Mouse (Mus musculus) stomach, embryonic 16.5 days (tissue): Measurements from ENCODE around the gene Mpp6. TPM values are rescaled to one million over a fixed set of nuclear protein-coding genes. Genes with fewer than 3 reads are reported as not detected.

Source experiments
- ATAC-seq: fragments of 200-750 bp; cut with Nextera tagmentation; 2 replicates; pipeline ENCODE4 v1.8.0; 2017; ENCODE audit warnings: moderate number of reproducible peaks, moderate TSS enrichment; ENCODE audit not compliant: insufficient read depth, low FRiP score
- H3K27ac ChIP-seq: fragments of 300-500 bp; sonication (generic); 2 replicates; pipeline ENCODE4 v1.5.1; 2014; ENCODE audit warnings: low read length
- H3K27me3 ChIP-seq: fragments of 300-500 bp; sonication (generic); 2 replicates; pipeline ENCODE4 v1.6.1; 2014; ENCODE audit warnings: low read length, control low read depth, mixed read lengths; ENCODE audit not compliant: control insufficient read depth, insufficient read depth
- H3K36me3 ChIP-seq: fragments of 300-500 bp; sonication (generic); 2 replicates; pipeline ENCODE4 v1.6.1; 2014; ENCODE audit warnings: low read length; ENCODE audit not compliant: control insufficient read depth, insufficient read depth
- H3K4me1 ChIP-seq: fragments of 300-500 bp; sonication (generic); 2 replicates; pipeline ENCODE4 v1.6.1; 2014; ENCODE audit warnings: low read length, control low read depth, mixed read lengths; ENCODE audit not compliant: control insufficient read depth, insufficient read depth
- H3K4me2 ChIP-seq: fragments of 300-500 bp; sonication (generic); 2 replicates; pipeline ENCODE4 v1.6.1; 2014; ENCODE audit warnings: low read depth, low read length, mixed read lengths
- H3K4me3 ChIP-seq: fragments of 300-500 bp; sonication (generic); replicated peaks from 2 replicates; pipeline ENCODE4 v1.5.1; 2014; ENCODE audit warnings: mild to moderate bottlenecking, low read length
- H3K9ac ChIP-seq: fragments of 300-500 bp; sonication (generic); 2 replicates; pipeline ENCODE4 v1.6.1; 2014; ENCODE audit warnings: low read length
- H3K9me3 ChIP-seq: fragments of 300-500 bp; sonication (generic); replicated peaks from 2 replicates; pipeline ENCODE4 v1.6.1; 2016; ENCODE audit warnings: low read length, control low read depth; ENCODE audit not compliant: control insufficient read depth
- WGBS: fragments of 180-500 bp; shearing (Covaris S2); extraction: QIAGEN DNeasy Blood & Tissue Kit; methylation state at CpG from one replicate; pipeline ENCODE4 v1.1.7; 2014; 5-methylcytosine and 5-hydroxymethylcytosine counted together
- polyA plus RNA-seq: library from polyadenylated mRNA; unstranded; fragments of >200 nt; fragmentation: Nextera tagmentation; extraction: Ambion mirVana; gene quantifications from 2 replicates; pipeline ENCODE4 v1.2.1, GENCODE M21; 2015

The Mpp6 gene
- polyA plus RNA-seq, 1 experiment from 2014 or later = 40.6 TPM

- H3K36me3 ChIP-seq = no peaks in the 10 kb centered on the region
- H3K4me1 ChIP-seq = no peaks in the 10 kb centered on the region
- H3K4me3 ChIP-seq = no peak overlapping the region
- ATAC-seq = no peak
- H3K27ac ChIP-seq = no peak overlapping the region
- H3K27me3 ChIP-seq = no peaks in the 10 kb centered on the region
- 82% methylated on average over 5 of the region's 5 CpGs for WGBS
- no peak overlapping the region for H3K9ac ChIP-seq
- no peaks in the 10 kb centered on the region for H3K9me3 ChIP-seq
- H3K4me2 ChIP-seq = no peak overlapping the region
Observed at GRCm38 (mm10) chr6:50225232-50225631, 115.2 kb downstream of the Mpp6 start.

DNA sequence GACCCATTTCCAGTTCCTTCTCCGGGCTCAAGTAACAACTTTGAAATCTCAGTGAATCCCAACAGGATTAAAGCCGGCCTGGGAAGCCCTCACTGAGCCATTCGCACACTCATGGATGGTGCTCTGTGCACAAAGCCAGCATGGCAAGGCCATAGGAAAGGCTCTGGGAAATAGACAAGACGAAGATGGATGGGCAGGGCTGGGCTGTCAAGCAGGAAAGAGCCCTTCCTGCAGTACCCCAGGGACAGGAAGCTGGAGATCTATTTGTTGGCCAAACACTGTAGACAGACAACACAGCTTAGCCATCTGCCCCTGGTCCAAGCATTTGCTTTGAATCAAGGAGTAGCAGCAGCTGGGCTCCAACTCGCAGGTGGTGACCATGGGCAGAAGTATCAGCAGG is 118.1 kb downstream of the Mpp6 start:
- Histone ChIP-seq H3K4me1 (no peaks in the 10 kb centered on the region), H3K4me2 (no peak overlapping the region)

GRCm38 (mm10) chr6:50231288-50231687 is 121.2 kb downstream of the Mpp6 start:
- Histone ChIP-seq H3K4me3 (no peak overlapping the region), H3K4me2 (no peak overlapping the region), H3K27ac (no peak overlapping the region), H3K27me3 (no peaks in the 10 kb centered on the region), H3K36me3 (no peaks in the 10 kb centered on the region), H3K9ac (no peak overlapping the region), H3K4me1 (no peaks in the 10 kb centered on the region), H3K9me3 (no peaks in the 10 kb centered on the region)
- 91% methylated on average over 5 of the region's 5 CpGs for WGBS
- ATAC-seq = no peak

More for the DNA sequence above, 118.1 kb downstream of the Mpp6 start:
- no peak for ATAC-seq
- H3K9me3 ChIP-seq = no peaks in the 10 kb centered on the region
- WGBS = 61% methylated on average over 5 of the region's 5 CpGs
- no peak overlapping the region for H3K27ac ChIP-seq
- no peak overlapping the region for H3K4me3 ChIP-seq
- no peak overlapping the region for H3K9ac ChIP-seq
- no peaks in the 10 kb centered on the region for H3K27me3 ChIP-seq
- no peaks in the 10 kb centered on the region for H3K36me3 ChIP-seq

DNA sequence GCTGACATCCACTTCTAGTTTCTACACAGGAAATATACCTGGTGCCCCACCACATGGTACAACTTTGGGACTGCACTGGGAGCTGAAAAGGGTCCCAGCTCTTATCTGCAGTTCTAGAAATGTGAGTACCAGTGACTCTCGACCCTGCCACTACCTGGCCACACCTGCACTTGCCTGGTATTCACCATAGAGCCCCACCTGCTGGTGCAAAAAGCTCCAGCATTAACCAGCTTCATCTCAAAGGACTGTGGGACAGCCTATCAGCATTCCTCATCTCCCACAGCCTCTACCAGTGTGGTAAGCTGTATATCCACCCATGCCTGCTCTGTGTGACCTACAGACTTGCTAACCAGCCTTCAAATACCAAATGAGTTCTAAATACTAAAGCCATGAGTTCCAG is 122.9 kb downstream of the Mpp6 start:
- Histone ChIP-seq H3K4me1 (no peaks in the 10 kb centered on the region), H3K9me3 (no peaks in the 10 kb centered on the region), H3K4me3 (no peak overlapping the region), H3K9ac (no peak overlapping the region), H3K36me3 (no peaks in the 10 kb centered on the region), H3K27me3 (no peaks in the 10 kb centered on the region), H3K4me2 (no peak overlapping the region), H3K27ac (no peak overlapping the region)
- no peak for ATAC-seq
- 54% methylated on average over 1 of the region's 1 CpGs for WGBS

DNA sequence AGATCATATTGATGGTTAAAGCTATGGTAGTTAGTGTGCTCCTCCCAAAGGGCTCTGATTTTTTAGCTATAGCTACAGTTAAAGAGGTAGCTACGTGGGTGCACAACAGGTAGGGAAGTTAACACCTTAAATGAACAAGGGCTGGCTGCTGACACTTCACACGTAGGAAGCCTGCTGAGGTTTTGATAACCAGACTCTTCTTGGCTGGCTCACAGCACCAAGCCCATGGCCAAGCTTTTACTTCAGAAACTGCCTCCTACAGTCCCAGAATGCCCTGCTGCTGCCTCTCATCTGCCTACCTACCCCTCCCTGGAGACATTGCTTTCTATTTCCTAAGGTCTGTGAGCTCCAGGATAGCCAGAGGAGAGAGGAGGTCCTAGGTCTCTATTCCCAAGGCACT is 127.9 kb downstream of the Mpp6 start:
- WGBS = 66% methylated on average over 2 of the region's 2 CpGs
- no peaks in the 10 kb centered on the region for H3K9me3 ChIP-seq
- no peak for ATAC-seq
- H3K4me2 ChIP-seq = no peak overlapping the region
- no peaks in the 10 kb centered on the region for H3K36me3 ChIP-seq
- H3K9ac ChIP-seq = no peak overlapping the region
- H3K27me3 ChIP-seq = no peaks in the 10 kb centered on the region
- no peak overlapping the region for H3K27ac ChIP-seq
- no peak overlapping the region for H3K4me3 ChIP-seq
- H3K4me1 ChIP-seq = no peaks in the 10 kb centered on the region

DNA sequence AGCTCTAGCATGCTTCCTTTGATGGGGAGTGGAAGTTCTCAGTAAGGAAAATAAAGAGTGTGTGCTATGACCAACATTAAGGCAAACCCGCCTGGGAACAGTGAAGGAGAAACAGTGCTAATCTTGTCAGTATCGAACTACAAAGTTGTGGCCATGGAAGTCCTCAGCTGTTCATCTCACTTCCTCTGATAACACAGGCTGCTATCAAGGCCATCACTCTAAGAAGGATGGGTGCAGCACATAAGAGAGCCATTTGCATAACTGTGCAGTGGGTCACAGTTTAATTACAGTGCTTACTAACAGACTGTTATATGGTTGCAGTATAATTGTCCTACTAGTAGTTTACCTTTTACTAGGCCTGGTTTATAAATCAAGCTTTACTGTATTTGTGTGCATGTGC is 129.9 kb downstream of the Mpp6 start:
- Histone ChIP-seq H3K9me3 (no peaks in the 10 kb centered on the region), H3K4me1 (no peaks in the 10 kb centered on the region), H3K27me3 (no peaks in the 10 kb centered on the region), H3K4me3 (no peak overlapping the region), H3K9ac (no peak overlapping the region), H3K27ac (no peak overlapping the region), H3K36me3 (no peaks in the 10 kb centered on the region), H3K4me2 (no peak overlapping the region)
- 83% methylated on average over 2 of the region's 2 CpGs for WGBS
- no peak for ATAC-seq

DNA sequence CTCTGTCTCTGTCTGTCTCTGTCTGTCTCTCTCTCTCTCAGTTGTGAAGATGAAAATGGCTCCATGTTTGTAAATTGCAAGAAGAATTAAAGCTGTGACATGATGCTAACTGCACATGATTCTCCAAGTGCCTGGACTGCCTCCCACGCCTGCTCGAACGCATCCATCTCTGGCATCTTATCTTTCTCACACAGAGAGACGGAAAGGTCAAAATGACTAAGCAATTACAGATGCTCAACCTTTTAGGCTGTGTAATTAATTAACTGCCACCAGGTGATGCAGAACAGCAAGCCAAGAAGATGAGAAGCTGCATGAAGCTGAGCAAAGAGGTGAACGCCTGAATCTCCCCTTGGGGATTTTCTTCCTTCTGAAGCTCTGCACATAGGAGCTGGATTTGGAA is 130.4 kb downstream of the Mpp6 start:
- 68% methylated on average over 5 of the region's 5 CpGs for WGBS
- no peak for ATAC-seq
- Histone ChIP-seq H3K4me1 (no peaks in the 10 kb centered on the region), H3K4me3 (no peak overlapping the region), H3K9me3 (no peaks in the 10 kb centered on the region), H3K27ac (no peak overlapping the region), H3K27me3 (no peaks in the 10 kb centered on the region), H3K4me2 (no peak overlapping the region), H3K36me3 (no peaks in the 10 kb centered on the region), H3K9ac (no peak overlapping the region)

DNA sequence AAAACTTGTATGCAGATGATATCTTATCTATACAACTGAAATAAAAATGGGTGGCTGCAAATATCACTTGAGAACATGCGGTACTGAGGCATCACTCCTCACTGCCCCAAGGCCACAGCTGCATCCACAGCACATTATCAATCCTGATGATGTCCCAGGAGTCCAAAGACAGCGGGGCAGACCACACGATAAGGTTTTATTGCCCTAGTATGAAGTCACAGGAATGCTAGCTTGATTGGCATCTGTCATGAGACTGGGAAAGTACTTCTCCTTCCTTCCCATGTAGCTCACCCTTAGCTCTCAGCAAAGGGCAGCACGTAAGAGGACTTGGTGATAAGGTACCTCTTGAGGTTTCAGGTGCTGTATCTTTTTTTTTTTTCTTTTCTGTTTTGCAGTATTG is 134.1 kb downstream of the Mpp6 start:
- Histone ChIP-seq H3K4me1 (no peaks in the 10 kb centered on the region), H3K36me3 (no peaks in the 10 kb centered on the region), H3K27ac (no peak overlapping the region), H3K27me3 (no peaks in the 10 kb centered on the region), H3K4me2 (no peak overlapping the region), H3K4me3 (no peak overlapping the region), H3K9me3 (no peaks in the 10 kb centered on the region), H3K9ac (no peak overlapping the region)
- 82% methylated on average over 4 of the region's 4 CpGs for WGBS
- ATAC-seq = no peak

DNA sequence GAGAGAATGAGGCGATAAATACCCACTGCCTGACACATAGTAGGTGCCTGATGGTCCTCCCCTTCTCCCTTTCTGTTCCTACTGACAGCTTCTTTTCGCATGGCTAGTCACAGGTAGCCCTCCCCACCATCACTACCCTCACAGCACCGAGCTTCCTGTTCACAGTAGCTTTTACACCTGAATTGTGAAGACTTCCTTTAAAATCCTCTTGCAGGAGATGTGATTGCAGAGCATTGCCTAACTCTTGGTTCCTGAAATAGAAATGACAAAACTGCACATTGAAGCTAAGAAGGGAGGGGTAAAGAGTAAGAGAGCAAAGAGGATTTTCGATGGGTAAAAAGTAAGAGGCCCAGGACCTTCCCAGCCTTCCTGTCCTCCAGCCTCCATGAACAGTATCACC is 134.9 kb downstream of the Mpp6 start:
- no peaks in the 10 kb centered on the region for H3K9me3 ChIP-seq
- H3K4me2 ChIP-seq = no peak overlapping the region
- 67% methylated on average over 4 of the region's 4 CpGs for WGBS
- H3K36me3 ChIP-seq = no peaks in the 10 kb centered on the region
- no peak overlapping the region for H3K9ac ChIP-seq
- H3K27me3 ChIP-seq = no peaks in the 10 kb centered on the region
- no peaks in the 10 kb centered on the region for H3K4me1 ChIP-seq
- no peak overlapping the region for H3K4me3 ChIP-seq
- no peak for ATAC-seq
- no peak overlapping the region for H3K27ac ChIP-seq

DNA sequence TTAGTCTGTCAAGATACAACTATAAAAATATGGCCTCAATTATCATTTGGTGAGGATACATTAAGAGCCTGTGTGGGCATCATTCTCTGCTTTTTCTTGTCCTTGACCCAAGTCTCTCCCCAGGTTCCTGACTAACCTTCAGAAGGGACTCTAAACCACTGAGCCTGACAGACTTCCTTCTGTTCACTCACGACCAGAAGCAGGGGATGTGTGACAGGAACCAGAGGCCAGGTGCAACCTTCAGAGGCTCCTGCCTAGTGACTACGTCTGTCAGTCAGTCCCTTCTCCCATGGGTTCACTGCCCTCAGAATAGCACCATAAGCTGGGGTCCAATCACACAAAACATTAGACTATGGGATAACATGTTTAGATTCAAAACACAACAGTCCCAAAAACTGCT is 137.3 kb downstream of the Mpp6 start:
- no peak for ATAC-seq
- Histone ChIP-seq H3K4me3 (no peak overlapping the region), H3K9ac (no peak overlapping the region), H3K36me3 (no peaks in the 10 kb centered on the region), H3K27ac (no peak overlapping the region), H3K9me3 (no peaks in the 10 kb centered on the region), H3K27me3 (no peaks in the 10 kb centered on the region), H3K4me2 (no peak overlapping the region), H3K4me1 (no peaks in the 10 kb centered on the region)
- 54% methylated on average over 2 of the region's 2 CpGs for WGBS
